9 mouse cellular contexts compared by ENCODE assay signal in the genomic region with DNA sequence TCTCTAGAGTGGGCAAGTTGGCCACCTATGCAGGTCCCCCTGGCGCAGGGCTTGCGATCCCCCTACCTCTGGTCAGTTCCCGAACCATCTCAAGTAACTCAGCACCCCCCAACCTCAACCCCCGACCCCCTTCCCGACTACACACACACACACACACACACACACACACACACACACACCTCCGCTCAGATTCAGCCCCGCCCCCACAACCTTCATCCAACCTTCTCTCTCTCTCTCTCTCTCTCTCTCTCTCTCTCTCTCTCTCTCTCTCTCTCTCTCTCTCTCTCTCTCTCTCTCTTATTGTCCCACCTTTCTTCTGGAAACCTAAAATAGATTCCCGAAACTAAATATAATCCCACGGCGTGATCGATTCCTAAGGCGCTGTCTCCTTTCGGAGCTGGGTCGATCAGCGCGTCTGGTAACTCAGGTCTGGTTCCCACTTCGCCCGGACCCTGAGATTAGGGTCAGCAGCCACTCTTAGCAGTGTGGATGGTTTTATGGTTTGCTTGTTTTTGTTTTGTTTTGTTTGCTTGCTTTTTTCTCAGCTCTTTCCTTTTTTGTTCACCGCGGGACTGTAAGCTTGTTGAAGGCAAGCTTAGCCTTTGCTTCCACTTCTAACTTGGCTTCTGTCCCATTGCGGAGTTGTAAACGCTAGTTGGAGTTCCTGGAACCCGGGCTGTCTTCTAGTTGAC. TPM values are rescaled to one million over a fixed set of nuclear protein-coding genes. Genes with fewer than 3 reads are reported as not detected.
DNase-seq lines count a peak whose midpoint lies in the region; ATAC-seq and TF ChIP-seq lines count a peak whose summit lies in the region.
"Had no signal": no experiment of that assay in that cellular context is flagged by ENCODE, and none has a peak within 500 bp of the region (broad histone marks: within the 10 kb centered on the region; RNA-seq: fewer than 3 reads in every experiment).

No protein-coding gene starts in this region.

- H3K9me3 ChIP-seq in kidney, postnatal 0 days (replicated peaks; ENCODE audit: low read length), result no peaks in the 10 kb centered on the region
- no peaks in the 10 kb centered on the region for H3K9me3 ChIP-seq in hindbrain, postnatal 0 days (ENCODE audit: low read length)

- no peak for ATAC-seq in kidney, postnatal 0 days (replicated peaks; ENCODE audit: low FRiP score, low read depth)
- ATAC-seq in hindbrain, postnatal 0 days, result no peak

- TF ChIP-seq POLR2A in cortical plate, adult 2 months (IDR thresholded peaks at IDR 0.05; ENCODE audit: extremely low read depth, insufficient read depth, low read length), result no peak

- TF ChIP-seq CTCF in kidney, postnatal 0 days (IDR thresholded peaks at IDR 0.05; ENCODE audit: low read depth), result no peak
- TF ChIP-seq CTCF in cortical plate, adult 2 months (IDR thresholded peaks at IDR 0.05; ENCODE audit: extremely low read depth, insufficient read depth, low read length), result no peak
- no peak for TF ChIP-seq CTCF in hindbrain, postnatal 0 days (IDR thresholded peaks at IDR 0.05; ENCODE audit: low read depth)

- 0 out of 2 replicates have a peak, but pooled peaks cover 5% of the 10 kb centered on the region for H3K4me1 ChIP-seq in kidney, postnatal 0 days (replicated peaks; ENCODE audit: insufficient read depth, low read length)
- H3K4me1 ChIP-seq in cortical plate, adult 2 months (ENCODE audit: control insufficient read depth, insufficient read depth, low read length), result peaks cover 2% of the 10 kb centered on the region; the same call in 1 of the 2 replicates
- 0 out of 2 replicates have a peak, but pooled peaks cover 8% of the 10 kb centered on the region for H3K4me1 ChIP-seq in hindbrain, postnatal 0 days (ENCODE audit: insufficient read depth, low read length)

- no peak overlapping the region for H3K9ac ChIP-seq in kidney, postnatal 0 days (ENCODE audit: low read depth, low read length)
- H3K9ac ChIP-seq in hindbrain, postnatal 0 days (replicated peaks; ENCODE audit: low read length), result peak overlapping the region; percentile 40; the same call in 1 of the 2 replicates

- no peak overlapping the region for H3K27ac ChIP-seq in kidney, postnatal 0 days
- H3K27ac ChIP-seq in cortical plate, adult 2 months (ENCODE audit: insufficient read depth, low read length), result peak overlapping the region; percentile 44; the same call in 1 of the 2 replicates
- peak overlapping the region; percentile 78 for H3K27ac ChIP-seq in hindbrain, postnatal 0 days

- H3K36me3 ChIP-seq in kidney, postnatal 0 days (ENCODE audit: insufficient read depth, low read length), result no peaks in the 10 kb centered on the region
- no peaks in the 10 kb centered on the region for H3K36me3 ChIP-seq in hindbrain, postnatal 0 days (ENCODE audit: insufficient read depth, low read length)

- no peak overlapping the region for H3K4me3 ChIP-seq in kidney, postnatal 0 days (replicated peaks; ENCODE audit: low read depth, low read length)
- H3K4me3 ChIP-seq in cortical plate, adult 2 months (ENCODE audit: insufficient read depth, low read length), result peak overlapping the region; percentile 17; the same call in 1 of the 2 replicates
- H3K4me3 ChIP-seq in hindbrain, postnatal 0 days (ENCODE audit: low read length), result peak overlapping the region; percentile 47

- no peak for DNase-seq in kidney, postnatal 0 days (ENCODE audit: low spot score)
- DNase-seq in kidney, postnatal 4 days, result no peak
- DNase-seq in hindbrain, postnatal 0 days (ENCODE audit: low spot score), result peak; percentile 36
- peak; percentile 43 for DNase-seq in neural tube, embryonic 10.5 days (ENCODE audit: extremely low spot score, low spot score)
- DNase-seq in urinary bladder, postnatal 10 days (ENCODE audit: low spot score), result no peak
- no peak for DNase-seq in kidney, adult 9 months
- DNase-seq in retina, postnatal 1 day, result no peak
- DNase-seq: kidney, adult 8-10 months had no signal

- peaks cover 79% of the 10 kb centered on the region for H3K27me3 ChIP-seq in kidney, postnatal 0 days (ENCODE audit: insufficient read depth, low read length)
- H3K27me3 ChIP-seq in hindbrain, postnatal 0 days (ENCODE audit: insufficient read depth, low read length), result peaks cover 27% of the 10 kb centered on the region

- 2% methylated on average over 21 of the region's 23 CpGs for WGBS in kidney, postnatal 0 days
- under 1% methylated on average over 22 of the region's 23 CpGs for WGBS in hindbrain, postnatal 0 days

- peak overlapping the region; percentile 51; the same call in 1 of the 2 replicates for H3K4me2 ChIP-seq in kidney, postnatal 0 days (ENCODE audit: low read length)
- H3K4me2 ChIP-seq in hindbrain, postnatal 0 days (ENCODE audit: low read depth, low read length), result peak overlapping the region; percentile 59

RNA-seq across cellular contexts. Expression of gene Nrn1, which starts 7.0 kb away (rescaled TPM):
- 0.16 TPM in 1 of 2 replicates, not detected in the other for polyA plus RNA-seq in kidney, postnatal 0 days (2015; fragmentation: Nextera tagmentation; extraction: Ambion mirVana)
- polyA plus RNA-seq in cortical plate, adult 2 months (2012; rRNA removed), result 251 and 304 TPM in 2 replicates
- total RNA-seq in hindbrain, postnatal 0 days (2014; rRNA removed), result 112 and 125 TPM in 2 replicates
- polyA plus RNA-seq in hindbrain, postnatal 0 days (2015; fragmentation: Nextera tagmentation; extraction: Ambion mirVana), result 73.8 and 76.0 TPM in 2 replicates

Comparison
In these comparisons a context has a peak if more than half of its experiments do, and no peak if none do; other contexts are left out.
1. DNase-seq: peak in hindbrain, postnatal 0 days (single experiment) and neural tube, embryonic 10.5 days (single experiment); none in kidney, postnatal 0 days (single experiment), kidney, postnatal 4 days (0 of 2), urinary bladder, postnatal 10 days (single experiment), kidney, adult 9 months (single experiment) and retina, postnatal 1 day (single experiment).
2. RNA of gene Nrn1, which starts 7.0 kb away (polyA plus RNA-seq): 251 to 304 TPM in cortical plate, adult 2 months and 73.8 to 76.0 TPM in hindbrain, postnatal 0 days; 0.16 TPM in kidney, postnatal 0 days; every median in the first group is over 10 times any median in the second.